Mouse (Mus musculus) MEL (cell line): ENCODE results near the gene Auts2. TPM values are rescaled to one million over a fixed set of nuclear protein-coding genes. Genes with fewer than 3 reads are reported as not detected.

Source experiments
- DNase-seq: peaks from one replicate; pipeline ENCODE4 v3.0.0; 2011; ENCODE audit warnings: low read depth, low spot score
- H3K27ac ChIP-seq: 2 replicates; pipeline ENCODE4 v1.5.1; 2012; ENCODE audit warnings: low read depth, mild to moderate bottlenecking, control low read depth, low read length, moderate library complexity; ENCODE audit not compliant: control insufficient read depth
- H3K27me3 ChIP-seq, 2 experiments: fragments of 150-350 bp in 1 of 2; sonication (generic) in 1 of 2; 2 replicates each; pipeline ENCODE4 v1.6.1; 2012; ENCODE audit warnings: low read length in 2 of 2, mild to moderate bottlenecking in 2 of 2, improper control_type of control experiment in 1 of 2, moderate library complexity in 1 of 2; ENCODE audit not compliant: insufficient read depth in 2 of 2, control insufficient read depth in 1 of 2
- H3K36me3 ChIP-seq, 2 experiments: 2 replicates each; pipeline ENCODE4 v1.6.1; 2012 to 2014; ENCODE audit warnings: low read length in 2 of 2, improper control_type of control experiment in 1 of 2, inconsistent platforms in 1 of 2, mild to moderate bottlenecking in 1 of 2; ENCODE audit not compliant: insufficient read depth in 2 of 2, control insufficient read depth in 1 of 2
- H3K4me1 ChIP-seq, 2 experiments: fragments of 150-350 bp in 1 of 2; sonication (generic) in 1 of 2; 2 replicates each; pipeline ENCODE4 v1.6.1; 2012; ENCODE audit warnings: low read length in 2 of 2, improper control_type of control experiment in 1 of 2, mild to moderate bottlenecking in 1 of 2; ENCODE audit not compliant: insufficient read depth in 2 of 2, control insufficient read depth in 1 of 2
- H3K4me3 ChIP-seq, 2 experiments: fragments of 150-350 bp in 1 of 2; sonication (generic) in 1 of 2; 2 replicates each; pipeline ENCODE4 v1.5.1; 2012; ENCODE audit warnings: low read depth in 2 of 2, low read length in 2 of 2, mild to moderate bottlenecking in 2 of 2, moderate library complexity in 2 of 2, control low read depth in 1 of 2, improper control_type of control experiment in 1 of 2; ENCODE audit not compliant: control insufficient read depth in 1 of 2, insufficient read depth in 1 of 2
- H3K79me2 ChIP-seq: 2 replicates; pipeline ENCODE4 v1.6.1; 2012; ENCODE audit warnings: mild to moderate bottlenecking, low read length, moderate library complexity; ENCODE audit not compliant: control insufficient read depth, poor library complexity, insufficient read depth
- H3K9ac ChIP-seq: 2 replicates; pipeline ENCODE4 v1.6.1; 2012; ENCODE audit warnings: low read depth, mild to moderate bottlenecking, control low read depth, low read length, moderate library complexity; ENCODE audit not compliant: control insufficient read depth, poor library complexity, severe bottlenecking
- H3K9me3 ChIP-seq: fragments of 150-350 bp; sonication (generic); replicated peaks from 2 replicates; pipeline ENCODE4 v1.6.1; 2012; ENCODE audit warnings: mild to moderate bottlenecking, low read length, improper control_type of control experiment, moderate library complexity; ENCODE audit not compliant: insufficient read depth
- BHLHE40 ChIP-seq: IDR thresholded peaks from 2 replicates; pipeline ENCODE4 v1.6.1; 2012; ENCODE audit warnings: low read depth, mild to moderate bottlenecking, inconsistent platforms, low read length, improper control_type of control experiment, borderline replicate concordance
- CHD1 ChIP-seq: IDR thresholded peaks from 2 replicates; pipeline ENCODE4 v1.6.1; 2012; ENCODE audit warnings: low read depth, mild to moderate bottlenecking, inconsistent platforms, low read length, improper control_type of control experiment
- CHD2 ChIP-seq: IDR thresholded peaks from 2 replicates; pipeline ENCODE4 v1.6.1; 2011; ENCODE audit warnings: low read length, improper control_type of control experiment
- JUND ChIP-seq: IDR thresholded peaks from 2 replicates; pipeline ENCODE4 v1.6.1; 2011; ENCODE audit warnings: low read depth, mild to moderate bottlenecking, improper control_type of control experiment, low read length
- MAFK ChIP-seq: IDR thresholded peaks from 2 replicates; pipeline ENCODE4 v1.6.1; 2011; ENCODE audit warnings: low read depth, mild to moderate bottlenecking, low read length, improper control_type of control experiment, borderline replicate concordance
- MAZ ChIP-seq: IDR thresholded peaks from 2 replicates; pipeline ENCODE4 v1.6.1; 2012; ENCODE audit warnings: low read depth, mild to moderate bottlenecking, inconsistent platforms, low read length, improper control_type of control experiment
- MEF2A ChIP-seq: IDR thresholded peaks from 2 replicates; pipeline ENCODE4 v1.6.1; 2014; ENCODE audit warnings: low read depth, mild to moderate bottlenecking, inconsistent platforms, low read length, improper control_type of control experiment; ENCODE audit not compliant: poor library complexity, insufficient replicate concordance, severe bottlenecking; ENCODE audit errors: extremely low read depth
- MYB ChIP-seq: IDR thresholded peaks from 2 replicates; pipeline ENCODE4 v1.6.1; 2011; ENCODE audit warnings: mild to moderate bottlenecking, low read depth, low read length, improper control_type of control experiment
- POLR2A ChIP-seq, 2 experiments: IDR thresholded peaks; 2 replicates each; pipeline ENCODE4 v1.6.1; 2011 to 2012; ENCODE audit warnings: low read length in 2 of 2, mild to moderate bottlenecking in 2 of 2, control low read depth in 1 of 2, improper control_type of control experiment in 1 of 2, low read depth in 1 of 2, moderate library complexity in 1 of 2; ENCODE audit not compliant: control insufficient read depth in 1 of 2, insufficient read depth in 1 of 2, poor library complexity in 1 of 2
- POLR2AphosphoS5 ChIP-seq: IDR thresholded peaks from 2 replicates; pipeline ENCODE4 v1.6.1; 2012; ENCODE audit warnings: low read depth, borderline replicate concordance, mild to moderate bottlenecking, inconsistent platforms, low read length, moderate library complexity, mixed read lengths
- ZC3H11A ChIP-seq: IDR thresholded peaks from 2 replicates; pipeline ENCODE4 v1.6.1; 2012; ENCODE audit warnings: low read depth, mild to moderate bottlenecking, inconsistent platforms, low read length, improper control_type of control experiment
- polyA plus RNA-seq, 2 experiments: library from polyadenylated mRNA; stranded (reverse) in 1 of 2; unstranded in 1 of 2; fragments of >175 nt in 1 of 2; fragments of >200 nt in 1 of 2; gene quantifications; 2 replicates each; pipeline versions ENCODE4 v1.2.1 to v1.2.4; 2012; ENCODE audit warnings: low replicate concordance in 2 of 2, low read depth in 1 of 2; ENCODE audit not compliant: insufficient read length in 2 of 2, insufficient read depth in 1 of 2, missing spikeins in 1 of 2
- total RNA-seq: library from RNA; depleted of rRNA; stranded (reverse); fragments of 300-350 nt; gene quantifications from 2 replicates; pipeline ENCODE4 v1.2.3, GENCODE M21; 2012

Gene Auts2
- total and polyA plus RNA-seq, 3 experiments = not detected

DNA sequence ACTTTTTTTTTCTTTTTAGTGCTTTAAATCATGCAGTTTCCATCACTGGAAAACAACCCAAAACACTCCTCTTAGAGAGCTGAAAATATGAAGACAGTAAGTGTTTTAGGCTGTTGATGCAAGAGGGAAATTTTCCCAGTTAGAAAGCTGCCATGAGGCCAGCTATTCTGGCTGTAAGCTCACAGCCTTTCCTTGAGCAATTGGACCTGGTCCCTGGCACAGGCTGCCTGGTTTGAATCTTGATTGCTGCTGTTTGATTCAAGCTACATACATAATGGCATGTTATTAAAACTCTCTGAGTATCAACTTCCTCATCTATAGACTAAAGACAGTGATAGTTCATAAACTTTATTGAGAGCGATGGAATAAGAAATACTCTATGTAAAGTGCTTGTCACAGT, 52.8 kb downstream of the Auts2 start:
- no peak overlapping the region for H3K9ac ChIP-seq
- no peaks in the 10 kb centered on the region for H3K4me1 ChIP-seq

DNA sequence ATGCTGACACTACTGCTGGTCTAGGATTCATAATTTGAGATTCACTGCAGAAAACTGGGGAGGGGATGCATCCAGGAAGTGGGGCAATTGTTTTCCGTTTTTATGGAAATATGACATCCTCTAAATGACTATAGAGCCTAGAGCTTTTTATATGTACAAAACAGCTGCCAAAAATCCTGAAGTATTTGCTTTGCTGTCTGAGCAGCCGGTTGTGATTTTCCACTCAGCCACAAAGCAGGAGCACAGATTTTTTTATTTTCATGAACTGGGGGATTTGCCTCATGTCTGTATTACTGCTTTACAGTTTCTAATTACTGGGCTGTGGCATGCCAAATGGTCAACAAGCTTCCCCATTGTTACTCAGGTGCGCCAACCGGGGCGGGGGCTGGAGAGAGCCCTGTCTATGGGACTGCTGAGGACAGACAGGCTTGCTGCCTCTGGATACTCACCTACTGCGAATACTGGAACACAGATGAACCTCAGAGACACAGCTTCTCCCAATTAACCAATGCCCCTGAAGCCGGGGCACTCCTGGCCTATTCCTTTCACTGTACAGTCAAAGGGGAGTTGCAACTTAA, 53.3 kb downstream of the Auts2 start:
- Histone ChIP-seq H3K4me1 (no peaks in the 10 kb centered on the region), H3K79me2 (no peaks in the 10 kb centered on the region), H3K27me3 (no peaks in the 10 kb centered on the region), H3K9ac (no peak overlapping the region), H3K4me3 (no peak overlapping the region), H3K9me3 (no peaks in the 10 kb centered on the region), H3K36me3 (no peaks in the 10 kb centered on the region), H3K27ac (no peak overlapping the region)
- no peak for TF ChIP-seq POLR2AphosphoS5
- no peak for TF ChIP-seq POLR2A (IDR thresholded peaks at IDR 0.05; ENCODE audit: control insufficient read depth in 1 of 2, insufficient read depth in 1 of 2, low read depth in 1 of 2, low read length in 2 of 2, poor library complexity in 1 of 2)
- TF ChIP-seq CHD1 = no peak
- TF ChIP-seq MAFK = no peak
- TF ChIP-seq CHD2 = no peak
- TF ChIP-seq ZC3H11A = no peak
- DNase-seq = no peak

More for the DNA sequence above, 52.8 kb downstream of the Auts2 start:
- no peak for DNase-seq
- Histone ChIP-seq H3K4me3 (no peak overlapping the region), H3K36me3 (no peaks in the 10 kb centered on the region), H3K27me3 (no peaks in the 10 kb centered on the region), H3K79me2 (no peaks in the 10 kb centered on the region), H3K27ac (no peak overlapping the region)
- no peak for TF ChIP-seq BHLHE40
- TF ChIP-seq, all 39 proteins: peak for 0
- no peaks in the 10 kb centered on the region for H3K9me3 ChIP-seq

DNA sequence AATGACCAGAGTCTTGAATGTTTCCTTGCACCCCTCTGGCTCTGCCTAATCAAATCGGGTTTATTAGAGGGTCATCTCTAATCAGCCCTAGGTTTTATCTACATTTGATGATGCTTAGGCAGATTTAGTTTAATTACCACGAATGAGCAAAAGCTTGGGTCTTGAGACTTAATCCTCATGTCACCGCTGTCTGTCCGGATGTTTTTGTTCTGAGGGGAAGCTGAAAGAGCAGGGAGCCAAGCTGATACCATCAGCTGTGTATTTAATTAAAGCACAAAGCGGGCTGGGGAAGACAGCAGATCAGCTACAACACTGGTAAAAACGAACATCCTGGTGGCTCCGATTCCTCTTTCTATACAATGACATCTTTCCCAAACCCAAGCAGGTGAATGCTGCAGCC, 56.3 kb downstream of the Auts2 start:
- H3K9me3 ChIP-seq = no peaks in the 10 kb centered on the region
- no peaks in the 10 kb centered on the region for H3K36me3 ChIP-seq
- H3K4me1 ChIP-seq = no peaks in the 10 kb centered on the region
- no peak for DNase-seq
- TF ChIP-seq JUND (no peak), MEF2A (no peak), MAZ (no peak), MYB (no peak)
- TF ChIP-seq, all 39 proteins: peak for 0
- Histone ChIP-seq H3K9ac (no peak overlapping the region), H3K27me3 (no peaks in the 10 kb centered on the region), H3K27ac (no peak overlapping the region), H3K4me3 (no peak overlapping the region), H3K79me2 (no peaks in the 10 kb centered on the region)
